Mouse (Mus musculus) hematopoietic stem cell, adult 5-6 weeks (primary cell): ENCODE measurements around the gene Coro2b. TPM values are rescaled to one million over a fixed set of nuclear protein-coding genes. Genes with fewer than 3 reads are reported as not detected.

ENCODE experiments used
- total RNA-seq: library from RNA; stranded (forward); fragments of 172-1452, 232-1000 nt; gene quantifications from 2 replicates; pipeline ENCODE4 v1.2.3, GENCODE M21; 2017

Gene Coro2b
- total RNA-seq, 1 experiment from 2014 or later: 2.1 TPM

Other genes with a start within 250 kb of the Coro2b start
- 642 and 1,000 TPM in 2 replicates for gene Anp32a, start 195.8 kb downstream of the Coro2b start, total RNA-seq
- gene Itga11, start 140.8 kb upstream of the Coro2b start, total RNA-seq: not detected in 2 replicates